29 mouse cellular contexts compared by ENCODE assay signal in the genomic region with DNA sequence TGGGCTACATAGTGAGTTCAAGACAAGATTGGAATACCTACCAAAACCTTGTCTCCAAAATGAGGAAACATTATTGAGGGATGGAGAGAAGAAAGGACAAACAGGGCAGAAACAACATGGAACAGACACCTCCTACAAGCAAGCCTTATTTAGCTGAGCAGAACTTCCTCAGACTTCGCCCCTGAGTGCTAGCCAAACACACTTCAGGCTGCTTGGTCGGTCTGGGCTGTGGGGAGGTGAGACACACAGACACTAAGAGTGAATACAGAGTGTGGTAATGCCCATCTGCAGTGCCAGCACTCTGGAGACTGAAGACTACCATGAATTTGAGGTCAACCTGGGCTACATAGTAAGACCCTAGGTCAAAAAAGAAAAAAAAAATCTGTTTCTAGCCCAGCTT.
"Had no signal": no experiment of that assay in that cellular context is flagged by ENCODE, and none has a peak within 500 bp of the region (broad histone marks: within the 10 kb centered on the region; RNA-seq: fewer than 3 reads in every experiment).

No protein-coding gene starts in this region.

- DNase-seq: gastrocnemius, adult 2 months; gastrocnemius, postnatal 10 days; gastrocnemius, postnatal 25 days; heart, adult 2 months; heart, postnatal 14 days; heart, postnatal 4 days; kidney, adult 8-10 months; kidney, postnatal 10 days; kidney, postnatal 4 days; liver; liver, embryonic 13.5 days; liver, postnatal 0 days had no signal

- H3K27me3 ChIP-seq: heart, embryonic 13.5 days; heart, embryonic 15.5 days; hindbrain, embryonic 12.5 days; intestine, embryonic 15.5 days; kidney, embryonic 15.5 days; limb, embryonic 12.5 days; liver, embryonic 13.5 days; liver, embryonic 15.5 days had no signal

- ATAC-seq: hindbrain, embryonic 16.5 days; inflammation-experienced regulatory T-cells, adult 6 months; intestine, embryonic 15.5 days; intestine, postnatal 0 days; liver, postnatal 0 days had no signal

- H3K4me2 ChIP-seq: heart, embryonic 11.5 days; heart, embryonic 13.5 days; heart, embryonic 15.5 days; hindbrain, embryonic 12.5 days; hindbrain, embryonic 14.5 days; intestine, embryonic 15.5 days; kidney, embryonic 15.5 days; limb, embryonic 12.5 days; liver, embryonic 11.5 days; liver, embryonic 13.5 days; liver, embryonic 15.5 days had no signal

- H3K4me3 ChIP-seq: gastrocnemius, adult 2 months; heart, adult 2 months; heart, embryonic 13.5 days; heart, embryonic 15.5 days; hindbrain, embryonic 10.5 days; hindbrain, embryonic 12.5 days; intestine, embryonic 15.5 days; kidney, embryonic 15.5 days; layer of hippocampus, adult 2 months; left cerebral cortex, adult 2 months; limb, embryonic 10.5 days; limb, embryonic 12.5 days; liver, embryonic 13.5 days; liver, embryonic 15.5 days had no signal

- H3K27ac ChIP-seq: gastrocnemius, adult 2 months; heart, adult 2 months; heart, embryonic 13.5 days; heart, embryonic 15.5 days; hindbrain, embryonic 10.5 days; hindbrain, embryonic 12.5 days; hindbrain, embryonic 14.5 days; intestine, embryonic 15.5 days; kidney, embryonic 15.5 days; layer of hippocampus, adult 2 months; limb, embryonic 10.5 days; limb, embryonic 12.5 days; liver, embryonic 13.5 days; liver, embryonic 15.5 days had no signal

- H3K9me3 ChIP-seq: heart, embryonic 13.5 days; heart, embryonic 15.5 days; hindbrain, embryonic 10.5 days; hindbrain, embryonic 12.5 days; intestine, embryonic 15.5 days; kidney, embryonic 15.5 days; limb, embryonic 10.5 days; limb, embryonic 12.5 days; liver, embryonic 13.5 days; liver, embryonic 15.5 days had no signal

- H3K9ac ChIP-seq: heart, embryonic 13.5 days; heart, embryonic 15.5 days; hindbrain, embryonic 12.5 days; hindbrain, embryonic 14.5 days; intestine, embryonic 15.5 days; kidney, embryonic 15.5 days; limb, embryonic 12.5 days; liver, embryonic 13.5 days; liver, embryonic 15.5 days; liver, postnatal 0 days had no signal
